Mouse (Mus musculus) bone marrow, adult 2 months (tissue): ENCODE measurements at regions not wholly inside any gene's neighbourhood (a gene's known extent, or its start where the extent isn't known, plus 50 kb on each side); places are given as distances from the start of the nearest gene placed in this dataset.

ENCODE experiments used
- CTCF ChIP-seq: fragments of 200-500 bp; IDR thresholded peaks from 2 replicates; pipeline ENCODE4 v1.5.1; 2011; ENCODE audit warnings: low read length, control low read depth; ENCODE audit not compliant: control insufficient read depth, insufficient read depth
- POLR2A ChIP-seq: fragments of 200-500 bp; IDR thresholded peaks from 2 replicates; pipeline ENCODE4 v1.6.1; 2011; ENCODE audit warnings: low read depth, mild to moderate bottlenecking, control low read depth, low read length, borderline replicate concordance; ENCODE audit not compliant: control insufficient read depth

GRCm38 (mm10) chr2:92756491-92756890 is 157.0 kb downstream of the Chst1 start:
- TF ChIP-seq CTCF, result no peak
- no peak for TF ChIP-seq POLR2A
